Mouse (Mus musculus): Measurements from ENCODE around the gene Ubc.

DNA sequence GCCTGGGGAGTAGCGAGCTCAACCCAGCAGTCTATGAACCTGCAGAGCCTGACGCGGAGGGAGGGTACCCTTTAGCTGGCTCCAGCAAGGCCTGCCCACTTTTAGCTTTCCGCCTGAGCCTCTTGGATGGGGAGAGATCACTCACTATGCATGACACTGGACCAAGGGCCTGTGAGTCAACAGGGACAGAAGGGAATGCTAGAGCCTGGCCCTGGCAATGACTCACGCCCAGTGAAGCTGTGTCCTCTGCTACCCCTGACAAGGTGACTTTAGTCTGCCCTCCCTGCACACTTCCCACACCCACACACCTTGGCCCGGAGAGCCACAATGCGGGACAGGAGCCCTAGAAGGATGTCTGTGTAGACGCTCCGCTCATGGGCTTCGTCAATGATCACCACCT, 36.3 kb upstream of the Ubc start:
- TF ChIP-seq CTCF (IDR thresholded peaks at IDR 0.05; ENCODE audit: control insufficient read depth, insufficient read depth, low read length), result no peak
- no peak for TF ChIP-seq POLR2A (IDR thresholded peaks at IDR 0.05; ENCODE audit: borderline replicate concordance, control insufficient read depth, low read depth, low read length)
